Mouse (Mus musculus): ENCODE results near the gene Fam219b. TPM values are rescaled to one million over a fixed set of nuclear protein-coding genes. Genes with fewer than 3 reads are reported as not detected.

Fam219b gene
- polyA plus RNA-seq, 1 experiment, result 6.2 TPM

- Histone ChIP-seq H3K27ac (replicated peaks; ENCODE audit: low read depth, low read length) (no peak overlapping the region), H3K4me1 (ENCODE audit: control insufficient read depth, insufficient read depth, insufficient read length, low read length) (peaks cover 5% of the 10 kb centered on the region; the same call in 1 of the 2 replicates), H3K4me3 (ENCODE audit: insufficient read depth, low read depth, low read length) (no peak overlapping the region)
Observed at GRCm38 (mm10) chr9:57547869-57548268, 10.5 kb downstream of the Fam219b start.

GRCm38 (mm10) chr9:57549186-57549585, 11.9 kb downstream of the Fam219b start:
- Histone ChIP-seq H3K27ac (replicated peaks; ENCODE audit: low read depth, low read length) (no peak overlapping the region), H3K4me1 (ENCODE audit: control insufficient read depth, insufficient read depth, insufficient read length, low read length) (peaks cover 5% of the 10 kb centered on the region; the same call in 1 of the 2 replicates), H3K4me3 (ENCODE audit: insufficient read depth, low read depth, low read length) (no peak overlapping the region)

GRCm38 (mm10) chr9:57550126-57550862, 13.0 kb downstream of the Fam219b start:
- H3K4me3 ChIP-seq (ENCODE audit: insufficient read depth, low read depth, low read length), result no peak overlapping the region

GRCm38 (mm10) chr9:57552139-57552887, 15.0 kb downstream of the Fam219b start, which contains the start of gene Mpi:
Gene Mpi (minus strand): TSS chr9:57552763.
- Histone ChIP-seq H3K27ac (replicated peaks; ENCODE audit: low read depth, low read length) (peak within 1 kb of the TSS; percentile 40; the same call in 1 of the 2 replicates), H3K4me1 (ENCODE audit: control insufficient read depth, insufficient read depth, insufficient read length, low read length) (peaks cover 5% of the 10 kb centered on the region; the same call in 1 of the 2 replicates), H3K4me3 (ENCODE audit: insufficient read depth, low read depth, low read length) (peak within 1 kb of the TSS; percentile 91)

More at GRCm38 (mm10) chr9:57550126-57550862, 13.0 kb downstream of the Fam219b start:
- Histone ChIP-seq H3K4me1 (ENCODE audit: control insufficient read depth, insufficient read depth, insufficient read length, low read length) (peaks cover 5% of the 10 kb centered on the region; the same call in 1 of the 2 replicates), H3K27ac (replicated peaks; ENCODE audit: low read depth, low read length) (no peak overlapping the region)

GRCm38 (mm10) chr9:57553119-57553518, 15.8 kb downstream of the Fam219b start:
- no peak overlapping the region for H3K4me3 ChIP-seq (ENCODE audit: insufficient read depth, low read depth, low read length)
- no peak overlapping the region for H3K27ac ChIP-seq (replicated peaks; ENCODE audit: low read depth, low read length)
- peaks cover 5% of the 10 kb centered on the region; the same call in 1 of the 2 replicates for H3K4me1 ChIP-seq (ENCODE audit: control insufficient read depth, insufficient read depth, insufficient read length, low read length)

GRCm38 (mm10) chr9:57554753-57555152, 17.4 kb downstream of the Fam219b start:
- peaks cover 5% of the 10 kb centered on the region; the same call in 1 of the 2 replicates for H3K4me1 ChIP-seq (ENCODE audit: control insufficient read depth, insufficient read depth, insufficient read length, low read length)
- H3K27ac ChIP-seq (replicated peaks; ENCODE audit: low read depth, low read length), result no peak overlapping the region
- H3K4me3 ChIP-seq (ENCODE audit: insufficient read depth, low read depth, low read length), result no peak overlapping the region

GRCm38 (mm10) chr9:57557215-57557614, 19.9 kb downstream of the Fam219b start:
- Histone ChIP-seq H3K4me3 (ENCODE audit: insufficient read depth, low read depth, low read length) (no peak overlapping the region), H3K4me1 (ENCODE audit: control insufficient read depth, insufficient read depth, insufficient read length, low read length) (peaks cover 7% of the 10 kb centered on the region; the same call in 1 of the 2 replicates)

GRCm38 (mm10) chr9:57558625-57559024, 21.3 kb downstream of the Fam219b start:
- H3K27ac ChIP-seq (replicated peaks; ENCODE audit: low read depth, low read length), result no peak overlapping the region; the same call in 1 of the 2 replicates
- H3K4me3 ChIP-seq (ENCODE audit: insufficient read depth, low read depth, low read length), result no peak overlapping the region
- peaks cover 12% of the 10 kb centered on the region for H3K4me1 ChIP-seq (ENCODE audit: control insufficient read depth, insufficient read depth, insufficient read length, low read length)

More at GRCm38 (mm10) chr9:57557215-57557614, 19.9 kb downstream of the Fam219b start:
- no peak overlapping the region for H3K27ac ChIP-seq (replicated peaks; ENCODE audit: low read depth, low read length)

GRCm38 (mm10) chr9:57559568-57559967, 22.2 kb downstream of the Fam219b start:
- H3K27ac ChIP-seq (replicated peaks; ENCODE audit: low read depth, low read length), result no peak overlapping the region
- H3K4me3 ChIP-seq (ENCODE audit: insufficient read depth, low read depth, low read length), result no peak overlapping the region
- peaks cover 12% of the 10 kb centered on the region for H3K4me1 ChIP-seq (ENCODE audit: control insufficient read depth, insufficient read depth, insufficient read length, low read length)

- Histone ChIP-seq H3K4me3 (ENCODE audit: insufficient read depth, low read depth, low read length) (peak overlapping the region; percentile 96), H3K4me1 (ENCODE audit: control insufficient read depth, insufficient read depth, insufficient read length, low read length) (peaks cover 12% of the 10 kb centered on the region), H3K27ac (replicated peaks; ENCODE audit: low read depth, low read length) (peak overlapping the region; percentile 64)
Observed at GRCm38 (mm10) chr9:57560263-57560662, 22.9 kb downstream of the Fam219b start.

GRCm38 (mm10) chr9:57560861-57561710, 23.8 kb downstream of the Fam219b start, which contains the start of gene Scamp2:
Gene Scamp2 (plus strand): TSS chr9:57560943.
- peak within 1 kb of the TSS; percentile 94 for H3K27ac ChIP-seq (replicated peaks; ENCODE audit: low read depth, low read length)
- H3K4me1 ChIP-seq (ENCODE audit: control insufficient read depth, insufficient read depth, insufficient read length, low read length), result peaks cover 18% of the 10 kb centered on the region
- peak within 1 kb of the TSS; percentile 96 for H3K4me3 ChIP-seq (ENCODE audit: insufficient read depth, low read depth, low read length)

- peaks cover 20% of the 10 kb centered on the region for H3K4me1 ChIP-seq (ENCODE audit: control insufficient read depth, insufficient read depth, insufficient read length, low read length)
- H3K4me3 ChIP-seq (ENCODE audit: insufficient read depth, low read depth, low read length), result peak overlapping the region; percentile 96
- 0 out of 2 replicates have a peak overlapping the region, but pooled peaks have one; percentile 20 for H3K27ac ChIP-seq (replicated peaks; ENCODE audit: low read depth, low read length)
Observed at GRCm38 (mm10) chr9:57561711-57562099, 24.4 kb downstream of the Fam219b start.

GRCm38 (mm10) chr9:57562896-57563372, 25.6 kb downstream of the Fam219b start:
- Histone ChIP-seq H3K4me3 (ENCODE audit: insufficient read depth, low read depth, low read length) (no peak overlapping the region), H3K27ac (replicated peaks; ENCODE audit: low read depth, low read length) (0 out of 2 replicates have a peak overlapping the region, but pooled peaks have one; percentile 7), H3K4me1 (ENCODE audit: control insufficient read depth, insufficient read depth, insufficient read length, low read length) (peaks cover 20% of the 10 kb centered on the region)

GRCm38 (mm10) chr9:57564609-57565008, 27.3 kb downstream of the Fam219b start:
- Histone ChIP-seq H3K4me1 (ENCODE audit: control insufficient read depth, insufficient read depth, insufficient read length, low read length) (peaks cover 20% of the 10 kb centered on the region), H3K27ac (replicated peaks; ENCODE audit: low read depth, low read length) (no peak overlapping the region), H3K4me3 (ENCODE audit: insufficient read depth, low read depth, low read length) (no peak overlapping the region)

Measured in brown adipose tissue, adult 24 weeks (tissue).